Mouse (Mus musculus): ENCODE data around the gene Osbpl8.

- TF ChIP-seq POLR2A (IDR thresholded peaks at IDR 0.05; ENCODE audit: extremely low read depth, insufficient read depth, low read length), result no peak
- no peak for TF ChIP-seq CTCF (IDR thresholded peaks at IDR 0.05; ENCODE audit: low read depth, low read length)
Observed at GRCm38 (mm10) chr10:111222535-111222934, 58.0 kb downstream of the Osbpl8 start.

Data from liver, adult 2 months (tissue).